Comparison of ENCODE assay signal across 10 mouse cellular contexts in genomic region chr1:180431833-180432232, GRCm38 (mm10). TPM values are rescaled to one million over a fixed set of nuclear protein-coding genes. Genes with fewer than 3 reads are reported as not detected.
DNase-seq lines count a peak whose midpoint lies in the region.
"Had no signal": no experiment of that assay in that cellular context is flagged by ENCODE, and none has a peak within 500 bp of the region (broad histone marks: within the 10 kb centered on the region; RNA-seq: fewer than 3 reads in every experiment).

No protein-coding gene starts in this region.

- DNase-seq in cerebellum, postnatal 14 days: peak; percentile 37 to 57
- DNase-seq in cerebellum, postnatal 25 days: no peak
- peak; percentile 62 to 63 for DNase-seq in right cerebral cortex, postnatal 10 days (ENCODE audit: low spot score in 2 of 2)
- no peak for DNase-seq in right cerebral cortex, postnatal 4 days
- DNase-seq in monocyte, adult 2 months (ENCODE audit: low read depth in 1 of 2, low spot score in 2 of 2): peak; percentile 48 to 61
- DNase-seq in thymus, postnatal 36 days: peak; percentile 72 to 77
- no peak for DNase-seq in gastrocnemius, adult 8-10 months (ENCODE audit: low spot score in 2 of 2)
- no peak for DNase-seq in adrenal gland, adult 2 months
- DNase-seq: cerebellum, adult 2 months had no signal

RNA-seq across cellular contexts. Expression of gene Stum, which starts 51.5 kb away (rescaled TPM):
- under 1 TPM; 0.12 to 0.75 (median 0.56) TPM for total RNA-seq in gastrocnemius, adult 8-10 months (2022)
- total RNA-seq in adrenal gland, adult 2 months (2021): under 1 TPM; 0.52 to 0.63 TPM
- polyA plus RNA-seq in adrenal gland, adult 2 months (2012; rRNA removed): 0.19 and 2.0 TPM in 2 replicates
- polyA plus RNA-seq: C2C12 had no signal

Comparison
In these comparisons a context has a peak if more than half of its experiments do, and no peak if none do; other contexts are left out.
1. DNase-seq: peak in cerebellum, postnatal 14 days (2 of 2), right cerebral cortex, postnatal 10 days (2 of 2), monocyte, adult 2 months (2 of 2) and thymus, postnatal 36 days (2 of 2); none in cerebellum, postnatal 25 days (0 of 2), right cerebral cortex, postnatal 4 days (single experiment), gastrocnemius, adult 8-10 months (0 of 2) and adrenal gland, adult 2 months (single experiment).